Mouse (Mus musculus) urinary bladder, postnatal 14 days (tissue): ENCODE data around the gene 1500009L16Rik.

Experiments
- DNase-seq: peaks from one replicate; pipeline ENCODE4 v3.0.0; 2021; ENCODE audit warnings: low spot score

1500009L16Rik gene

DNA sequence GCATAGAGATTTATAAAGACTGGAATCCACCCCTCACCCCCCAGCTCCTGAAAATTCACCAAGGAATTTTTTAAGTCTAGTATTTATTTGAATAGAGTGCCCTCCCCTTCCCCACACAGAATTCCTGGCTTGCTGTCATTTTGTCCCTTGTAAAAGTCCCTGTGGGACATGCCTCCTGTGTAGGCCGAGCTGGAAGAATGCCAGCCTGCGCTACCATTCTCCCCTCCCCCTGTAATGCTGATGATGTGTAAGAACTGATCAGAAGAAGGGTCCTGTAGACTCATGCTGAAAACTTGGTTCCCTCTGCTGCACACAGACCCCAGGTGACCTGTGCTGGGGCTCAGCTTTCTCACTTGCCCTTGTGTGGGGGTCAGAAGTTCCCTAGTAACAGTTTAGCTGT, 37.9 kb downstream of the 1500009L16Rik start:
- no peak for DNase-seq

GRCm38 (mm10) chr10:83763891-83764290, 41.2 kb downstream of the 1500009L16Rik start:
- no peak for DNase-seq

- DNase-seq: no peak
Measured at GRCm38 (mm10) chr10:83766882-83767281, 44.2 kb downstream of the 1500009L16Rik start.

- peak; percentile 62 for DNase-seq
Measured at GRCm38 (mm10) chr10:83776272-83776878, 53.7 kb downstream of the 1500009L16Rik start.

DNA sequence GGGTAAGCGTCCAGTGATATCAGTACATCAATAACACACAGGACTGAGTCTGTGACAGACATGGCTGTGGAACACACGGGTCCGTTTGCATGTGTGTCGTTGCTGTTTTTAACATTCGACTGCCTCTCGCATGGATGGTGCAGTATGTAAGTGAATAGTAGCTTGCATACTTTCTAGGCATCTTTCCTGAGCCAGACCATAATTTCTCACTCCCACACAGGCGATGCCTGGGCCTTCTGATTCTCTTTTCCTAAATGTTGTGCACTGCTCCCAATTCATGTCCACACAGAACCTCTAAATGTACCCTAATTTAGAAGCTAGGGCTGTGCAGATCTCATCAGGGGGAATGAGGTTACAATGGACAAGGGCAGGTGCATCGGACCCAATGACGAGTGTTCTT, 54.6 kb downstream of the 1500009L16Rik start:
- DNase-seq: no peak

GRCm38 (mm10) chr10:83781854-83782253, 59.2 kb downstream of the 1500009L16Rik start:
- DNase-seq: no peak

GRCm38 (mm10) chr10:83782371-83783120, 59.9 kb downstream of the 1500009L16Rik start:
- no peak for DNase-seq

- no peak for DNase-seq
Measured at GRCm38 (mm10) chr10:83785003-83785402, 62.3 kb downstream of the 1500009L16Rik start.

DNA sequence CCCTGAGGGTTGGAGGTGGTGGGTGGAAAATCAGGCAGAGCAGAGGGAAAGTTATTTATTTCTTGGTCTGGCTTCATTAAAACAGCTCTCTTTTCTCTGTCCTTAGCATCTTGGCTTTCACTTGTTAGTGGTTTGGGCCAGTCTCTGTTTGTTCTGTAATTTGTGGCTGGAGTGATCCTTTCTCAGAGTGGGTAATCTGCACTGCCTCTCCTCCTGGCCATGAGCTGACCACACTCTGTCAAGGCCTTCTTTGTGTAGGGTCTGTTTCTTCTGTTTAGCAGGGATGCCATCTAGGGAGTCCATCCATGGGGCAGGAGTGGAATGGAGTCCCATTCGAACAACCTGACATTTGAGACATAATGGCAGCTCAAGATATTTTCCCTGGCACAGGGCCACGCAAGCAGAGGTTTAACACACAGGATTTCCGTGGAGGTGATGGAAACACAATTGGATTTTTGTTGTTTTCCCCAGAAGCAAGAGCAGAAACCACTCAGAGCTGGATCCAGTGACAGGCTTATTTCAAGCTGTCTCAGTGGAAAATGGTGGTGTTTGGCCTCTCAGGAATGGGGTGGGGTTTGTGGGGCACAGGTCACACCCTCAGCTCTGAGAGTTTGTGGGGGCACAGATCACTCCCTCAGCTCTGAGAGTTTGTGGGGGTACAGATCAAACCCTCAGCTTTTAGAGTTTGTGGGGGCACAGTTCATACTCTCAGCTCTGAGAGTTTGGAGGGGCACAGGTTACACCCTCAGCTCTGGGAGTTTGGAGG, 63.1 kb downstream of the 1500009L16Rik start:
- DNase-seq: no peak

- DNase-seq: no peak
Measured at GRCm38 (mm10) chr10:83795088-83795487, 72.4 kb downstream of the 1500009L16Rik start.

GRCm38 (mm10) chr10:83795500-83795899, 72.8 kb downstream of the 1500009L16Rik start:
- DNase-seq: no peak

GRCm38 (mm10) chr10:83804021-83804420, 81.4 kb downstream of the 1500009L16Rik start:
- no peak for DNase-seq

- DNase-seq: peak; percentile 15
Measured at GRCm38 (mm10) chr10:83805201-83805718, 82.6 kb downstream of the 1500009L16Rik start.

GRCm38 (mm10) chr10:83807251-83807650, 84.6 kb downstream of the 1500009L16Rik start:
- no peak for DNase-seq
